ENCODE assay signal across 20 mouse cellular contexts in the genomic region with DNA sequence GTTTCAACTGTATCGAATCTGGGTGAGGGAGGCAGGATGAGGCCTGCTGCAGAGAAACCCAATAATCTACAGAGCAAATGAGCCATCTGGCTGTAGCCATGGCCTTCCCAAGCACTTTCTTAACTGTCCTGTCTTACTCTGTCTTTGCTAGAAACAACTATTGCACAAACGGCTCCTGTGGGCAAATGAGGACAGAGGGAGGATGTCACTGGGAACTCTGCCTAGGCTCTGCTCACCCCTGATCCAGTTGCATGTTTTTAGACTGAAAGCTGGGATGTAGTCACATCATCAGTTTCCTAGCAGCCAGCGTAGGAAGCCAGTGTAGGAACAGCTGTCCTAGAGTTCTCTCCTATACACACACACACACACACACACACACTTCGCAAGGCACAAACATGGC. TPM values are rescaled to one million over a fixed set of nuclear protein-coding genes. Genes with fewer than 3 reads are reported as not detected.
DNase-seq lines count a peak whose midpoint lies in the region; ATAC-seq and TF ChIP-seq lines count a peak whose summit lies in the region.
"Had no signal": no experiment of that assay in that cellular context is flagged by ENCODE, and none has a peak within 500 bp of the region (broad histone marks: within the 10 kb centered on the region; RNA-seq: fewer than 3 reads in every experiment).

No protein-coding gene starts in this region.

- H3K4me3 ChIP-seq in lung, adult 2 months (replicated peaks; ENCODE audit: extremely low read depth, low read depth, low read length), result no peak overlapping the region
- H3K4me3 ChIP-seq: embryonic facial prominence, embryonic 13.5 days; forebrain, embryonic 12.5 days; heart, embryonic 13.5 days; hindbrain, embryonic 12.5 days had no signal

- peak; percentile 26 for DNase-seq in gastrocnemius, adult 18-20 months (ENCODE audit: low spot score)
- no peak for DNase-seq in gastrocnemius, adult 8-10 months (ENCODE audit: low spot score in 2 of 2)
- DNase-seq in lung, postnatal 10 days, result peak; percentile 24
- DNase-seq in lung, adult 2 months, result no peak
- peak; percentile 8 for DNase-seq in gastrocnemius, postnatal 10 days
- peak; percentile 66 for DNase-seq in gastrocnemius, postnatal 25 days
- DNase-seq in right cerebral cortex, adult 2 months (ENCODE audit: low spot score in 2 of 2), result no peak
- DNase-seq: cerebellum, adult 11-12 months; cerebellum, adult 9-10 months; cerebellum, postnatal 36 days; heart, postnatal 4 days; kidney, adult 11 months had no signal

- ATAC-seq in megakaryocyte progenitor cell, adult 5-6 weeks (replicated peaks; ENCODE audit: poor library complexity), result no peak
- ATAC-seq: forebrain, embryonic 16.5 days; hindbrain, postnatal 0 days had no signal

- no peak for TF ChIP-seq CTCF in lung, adult 2 months (IDR thresholded peaks at IDR 0.05; ENCODE audit: insufficient read depth, low read length)

- TF ChIP-seq POLR2A in lung, adult 2 months (IDR thresholded peaks at IDR 0.05; ENCODE audit: borderline replicate concordance, extremely low read depth, low read depth, low read length), result no peak

- WGBS in lung, adult 2 months, result 71% methylated on average over 4 of the region's 4 CpGs

- no peaks in the 10 kb centered on the region for H3K4me1 ChIP-seq in lung, adult 2 months (ENCODE audit: control insufficient read depth, insufficient read depth, low read length)
- H3K4me1 ChIP-seq: embryonic facial prominence, embryonic 13.5 days; forebrain, embryonic 12.5 days; heart, embryonic 13.5 days; hindbrain, embryonic 12.5 days had no signal

RNA-seq across cellular contexts. Expression of gene Far2, which starts 21.7 kb away (rescaled TPM):
- total RNA-seq in gastrocnemius, adult 18-20 months (2021), result not detected
- total RNA-seq in gastrocnemius, adult 8-10 months (2022), result not detected
- 0.49 TPM in 1 of 2 replicates, not detected in the other for polyA plus RNA-seq in lung, adult 2 months (2012; rRNA removed)
- total RNA-seq in gastrocnemius, postnatal 10 days (2021), result under 1 TPM; 0.16 to 0.29 TPM
- not detected for total RNA-seq in gastrocnemius, postnatal 25 days (2021)
- total RNA-seq in megakaryocyte progenitor cell, adult 5-6 weeks (2015), result 43.2 and 43.8 TPM in 2 replicates
- 20.9 and 26.9 TPM in 2 replicates for total RNA-seq in megakaryocyte progenitor cell, adult 5-6 weeks (2017)
- total RNA-seq: heart, adult 8-10 months; heart, postnatal 4 days had no signal

Comparison
In these comparisons a context has a peak if more than half of its experiments do, and no peak if none do; other contexts are left out.
1. DNase-seq: peak in gastrocnemius, adult 18-20 months (single experiment), lung, postnatal 10 days (single experiment), gastrocnemius, postnatal 10 days (single experiment) and gastrocnemius, postnatal 25 days (single experiment); none in gastrocnemius, adult 8-10 months (0 of 2), lung, adult 2 months (single experiment) and right cerebral cortex, adult 2 months (0 of 2).
2. RNA of gene Far2, which starts 21.7 kb away (total RNA-seq): 20.9 to 43.8 TPM in megakaryocyte progenitor cell, adult 5-6 weeks; 0.16 to 0.29 TPM in gastrocnemius, postnatal 10 days, not detected in gastrocnemius, postnatal 25 days, not detected in gastrocnemius, adult 8-10 months and not detected in gastrocnemius, adult 18-20 months; every median in the first group is over 10 times any median in the second.